Mouse (Mus musculus) CH12.LX (cell line): Measurements from ENCODE around the gene Dennd1a. TPM values are rescaled to one million over a fixed set of nuclear protein-coding genes. Genes with fewer than 3 reads are reported as not detected.

Experiments
- DNase-seq: peaks from one replicate; pipeline ENCODE4 v3.0.0-alpha.2; 2013; ENCODE audit errors: extremely low read depth
- H3K27ac ChIP-seq: 2 replicates; pipeline ENCODE4 v1.5.1; 2012; ENCODE audit warnings: low read depth, mild to moderate bottlenecking, control low read depth, moderate library complexity; ENCODE audit not compliant: insufficient read depth
- H3K27me3 ChIP-seq: replicated peaks from 2 replicates; pipeline ENCODE3; 2012; ENCODE audit warnings: inconsistent platforms
- H3K36me3 ChIP-seq, 2 experiments: replicated peaks in 1 of 2; 2 replicates each; pipeline versions ENCODE3 to v1.6.1; 2012; ENCODE audit warnings: inconsistent platforms in 1 of 2, low read length in 1 of 2, mild to moderate bottlenecking in 1 of 2, mixed read lengths in 1 of 2, moderate library complexity in 1 of 2; ENCODE audit not compliant: control insufficient read depth in 1 of 2, insufficient read depth in 1 of 2
- H3K4me1 ChIP-seq, 2 experiments: 2 replicates each; pipeline ENCODE4 v1.6.1; 2012; ENCODE audit warnings: inconsistent platforms in 1 of 2, moderate library complexity in 1 of 2; ENCODE audit not compliant: insufficient read depth in 2 of 2, control insufficient read depth in 1 of 2
- H3K4me2 ChIP-seq: 2 replicates; pipeline ENCODE4 v1.6.1; 2012; ENCODE audit warnings: low read depth, mild to moderate bottlenecking, control low read depth; ENCODE audit not compliant: poor library complexity, insufficient read depth, severe bottlenecking
- H3K4me3 ChIP-seq, 3 experiments: fragments of 150-350 bp in 1 of 3; sonication (generic) in 1 of 3; replicated peaks in 1 of 3; 2 replicates each; pipeline versions ENCODE3 to v1.5.1; 2011 to 2012; ENCODE audit warnings: low read depth in 2 of 3, low read length in 2 of 3, mild to moderate bottlenecking in 2 of 3, moderate library complexity in 2 of 3, control low read depth in 1 of 3, improper control_type of control experiment in 1 of 3, inconsistent platforms in 1 of 3, mixed read lengths in 1 of 3; ENCODE audit not compliant: poor library complexity in 1 of 3
- H3K79me2 ChIP-seq: replicated peaks from 2 replicates; pipeline ENCODE4 v1.6.1; 2012; ENCODE audit warnings: mild to moderate bottlenecking, moderate library complexity; ENCODE audit not compliant: control insufficient read depth, poor library complexity, insufficient read depth, severe bottlenecking; ENCODE audit errors: extremely low read depth
- H3K9ac ChIP-seq: 2 replicates; pipeline ENCODE4 v1.6.1; 2012; ENCODE audit warnings: low read depth, mild to moderate bottlenecking, control low read depth, moderate library complexity; ENCODE audit not compliant: insufficient read depth
- H3K9me3 ChIP-seq: replicated peaks from 2 replicates; pipeline ENCODE3; 2012; ENCODE audit warnings: low read length, inconsistent platforms, mixed read lengths
- BHLHE40 ChIP-seq: IDR thresholded peaks from 2 replicates; pipeline ENCODE4 v1.6.1; 2011; ENCODE audit warnings: mild to moderate bottlenecking, low read depth, low read length, improper control_type of control experiment
- CHD2 ChIP-seq: IDR thresholded peaks from 2 replicates; pipeline ENCODE4 v1.6.1; 2011; ENCODE audit warnings: low read length, improper control_type of control experiment
- CTCF ChIP-seq, 2 experiments: IDR thresholded peaks in 1 of 2; conservative IDR thresholded peaks in 1 of 2; 2 replicates each; pipeline ENCODE4 v1.5.1; 2011 to 2012; ENCODE audit warnings: low read depth in 2 of 2, low read length in 2 of 2, improper control_type of control experiment in 1 of 2, inconsistent platforms in 1 of 2, mild to moderate bottlenecking in 1 of 2, moderate library complexity in 1 of 2
- E2F4 ChIP-seq: IDR thresholded peaks from 2 replicates; pipeline ENCODE4 v1.6.1; 2011; ENCODE audit warnings: low read depth, low read length, improper control_type of control experiment; ENCODE audit not compliant: insufficient replicate concordance
- ELF1 ChIP-seq: IDR thresholded peaks from 2 replicates; pipeline ENCODE4 v1.6.1; 2014; ENCODE audit warnings: low read depth, mild to moderate bottlenecking, inconsistent platforms, low read length, improper control_type of control experiment
- EP300 ChIP-seq: IDR thresholded peaks from 2 replicates; pipeline ENCODE4 v1.6.1; 2011; ENCODE audit warnings: low read length, improper control_type of control experiment
- ETS1 ChIP-seq: conservative IDR thresholded peaks from 2 replicates; pipeline ENCODE4 v1.6.1; 2012; ENCODE audit warnings: low read depth, mild to moderate bottlenecking, inconsistent platforms, low read length, improper control_type of control experiment, moderate library complexity
- IRF4 ChIP-seq: IDR thresholded peaks from 2 replicates; pipeline ENCODE4 v1.6.1; 2014; ENCODE audit warnings: low read depth, mild to moderate bottlenecking, inconsistent platforms, low read length, improper control_type of control experiment
- JUN ChIP-seq: IDR thresholded peaks from 2 replicates; pipeline ENCODE4 v1.6.1; 2011; ENCODE audit warnings: low read depth, mild to moderate bottlenecking, low read length, improper control_type of control experiment, moderate library complexity; ENCODE audit not compliant: insufficient read depth
- KAT2A ChIP-seq: IDR thresholded peaks from 2 replicates; pipeline ENCODE4 v1.6.1; 2012; ENCODE audit warnings: low read length, improper control_type of control experiment, inconsistent platforms; ENCODE audit not compliant: insufficient replicate concordance
- MAFK ChIP-seq: IDR thresholded peaks from 2 replicates; pipeline ENCODE4 v1.6.1; 2011; ENCODE audit warnings: low read length, improper control_type of control experiment; ENCODE audit not compliant: insufficient replicate concordance
- MAZ ChIP-seq: IDR thresholded peaks from 2 replicates; pipeline ENCODE4 v1.6.1; 2012; ENCODE audit warnings: low read depth, mild to moderate bottlenecking, inconsistent platforms, low read length, improper control_type of control experiment, moderate library complexity
- MEF2A ChIP-seq: IDR thresholded peaks from 2 replicates; pipeline ENCODE4 v1.6.1; 2014; ENCODE audit warnings: low read depth, mild to moderate bottlenecking, inconsistent platforms, low read length, improper control_type of control experiment, borderline replicate concordance
- MXI1 ChIP-seq: IDR thresholded peaks from 2 replicates; pipeline ENCODE4 v1.6.1; 2011; ENCODE audit warnings: mild to moderate bottlenecking, low read depth, low read length, improper control_type of control experiment
- MYC ChIP-seq: IDR thresholded peaks from 2 replicates; pipeline ENCODE4 v1.6.1; 2011; ENCODE audit warnings: low read depth, mild to moderate bottlenecking, improper control_type of control experiment, low read length
- NELFE ChIP-seq: IDR thresholded peaks from 2 replicates; pipeline ENCODE4 v1.6.1; 2011; ENCODE audit warnings: low read depth, low read length, improper control_type of control experiment
- NRF1 ChIP-seq: IDR thresholded peaks from 2 replicates; pipeline ENCODE4 v1.6.1; 2014; ENCODE audit warnings: low read depth, mild to moderate bottlenecking, inconsistent platforms, low read length, improper control_type of control experiment, moderate library complexity
- PAX5 ChIP-seq: IDR thresholded peaks from 2 replicates; pipeline ENCODE4 v1.6.1; 2012; ENCODE audit warnings: low read length, inconsistent platforms, mixed read lengths
- POLR2A ChIP-seq: IDR thresholded peaks from 2 replicates; pipeline ENCODE4 v1.6.1; 2011; ENCODE audit warnings: low read depth, mild to moderate bottlenecking, improper control_type of control experiment, low read length
- POLR2AphosphoS2 ChIP-seq: IDR thresholded peaks from 2 replicates; pipeline ENCODE4 v1.6.1; 2011; ENCODE audit warnings: low read depth, low read length, improper control_type of control experiment
- RCOR1 ChIP-seq: conservative IDR thresholded peaks from 2 replicates; pipeline ENCODE4 v1.6.1; 2012; ENCODE audit warnings: low read depth, mild to moderate bottlenecking, inconsistent platforms, low read length, improper control_type of control experiment
- SMC3 ChIP-seq: IDR thresholded peaks from 2 replicates; pipeline ENCODE4 v1.6.1; 2011; ENCODE audit warnings: low read depth, low read length, improper control_type of control experiment
- TBP ChIP-seq: conservative IDR thresholded peaks from 2 replicates; pipeline ENCODE4 v1.6.1; 2011; ENCODE audit warnings: low read depth, low read length, improper control_type of control experiment
- ZC3H11A ChIP-seq: IDR thresholded peaks from 2 replicates; pipeline ENCODE4 v1.6.1; 2012; ENCODE audit warnings: low read depth, mild to moderate bottlenecking, inconsistent platforms, low read length, improper control_type of control experiment
- ZKSCAN1 ChIP-seq: IDR thresholded peaks from 2 replicates; pipeline ENCODE4 v1.6.1; 2012; ENCODE audit warnings: low read depth, inconsistent platforms, low read length, improper control_type of control experiment, borderline replicate concordance
- ZNF384 ChIP-seq: IDR thresholded peaks from 2 replicates; pipeline ENCODE4 v1.6.1; 2012; ENCODE audit warnings: low read depth, low read length, improper control_type of control experiment, inconsistent platforms
- dilution Hi-C: fragments of 300-500 bp; cut with MboI; formaldehyde crosslinking; loops from 2 replicates; pipeline ENCODE4 v1.14.3; 2020; ENCODE audit warnings: low sequenced_read_pairs; ENCODE audit not compliant: extremely low pct_unique_long_range_greater_than_20kb, extremely low pct_ligation_motif_present
- in situ Hi-C: fragments of 300-500 bp; cut with MboI; formaldehyde crosslinking; loops from 3 replicates; pipeline ENCODE4 v1.14.3; 2019; ENCODE audit warnings: low sequenced_read_pairs, low pct_ligation_motif_present, low pct_unique_long_range_greater_than_20kb, mixed read lengths
- polyA plus RNA-seq: library from polyadenylated mRNA; unstranded; fragments of >175 nt; gene quantifications from 2 replicates; pipeline ENCODE4 v1.2.1, GENCODE M21; 2012; ENCODE audit warnings: low read depth; ENCODE audit not compliant: insufficient read length
- total RNA-seq, 2 experiments: library from RNA; depleted of rRNA; stranded (reverse); fragments of 300-350 nt in 1 of 2; fragments of >200 nt in 1 of 2; gene quantifications; 2 replicates each; pipeline ENCODE4 v1.2.3; 2012 to 2014

The Dennd1a gene
- total and polyA plus RNA-seq, 3 experiments, result 2.7 to 7.3 (median 4.3) TPM

DNA sequence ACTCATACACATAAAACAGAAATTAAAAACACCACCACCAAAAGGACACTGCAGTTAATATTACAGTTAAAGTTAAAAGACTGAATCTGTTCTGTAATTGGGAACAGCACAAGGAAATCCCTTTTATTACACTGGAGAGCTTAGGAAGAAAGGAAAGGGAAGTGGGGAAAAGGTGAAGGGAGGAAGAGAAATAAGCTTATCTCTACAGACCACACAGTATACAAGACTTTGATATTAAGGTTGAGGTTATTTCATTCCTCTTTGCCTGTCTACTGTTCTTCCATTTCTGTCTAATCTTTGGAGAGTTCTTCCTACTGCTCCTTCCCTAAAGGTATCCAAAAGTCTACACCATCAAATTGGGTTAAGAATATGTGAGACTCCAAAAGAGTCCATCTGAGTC, 28.1 kb downstream of the Dennd1a start:
- H3K9ac ChIP-seq, result no peak overlapping the region
- H3K36me3 ChIP-seq, result no peaks in the 10 kb centered on the region
- no peak for DNase-seq
- no peak overlapping the region for H3K27ac ChIP-seq
- no peaks in the 10 kb centered on the region for H3K27me3 ChIP-seq
- H3K4me1 ChIP-seq, result no peaks in the 10 kb centered on the region
- no peaks in the 10 kb centered on the region for H3K9me3 ChIP-seq
- in situ Hi-C loops (no loop called here), dilution Hi-C loops (no loop called here)
- H3K4me3 ChIP-seq, result no peak overlapping the region
- no peak overlapping the region for H3K4me2 ChIP-seq
- H3K79me2 ChIP-seq, result no peaks in the 10 kb centered on the region
- no peak for TF ChIP-seq MAFK
- TF ChIP-seq, all 38 proteins: peak for 0

GRCm38 (mm10) chr2:38237616-38238015, 49.6 kb downstream of the Dennd1a start:
- in situ Hi-C loops (no loop called here), dilution Hi-C loops (no loop called here)
- Histone ChIP-seq H3K4me2 (no peak overlapping the region), H3K4me1 (no peaks in the 10 kb centered on the region), H3K9ac (no peak overlapping the region), H3K27ac (no peak overlapping the region), H3K36me3 (peaks cover 0 to 2% of the 10 kb centered on the region in 2 experiments), H3K9me3 (no peaks in the 10 kb centered on the region), H3K4me3 (no peak overlapping the region)
- DNase-seq, result no peak
- TF ChIP-seq KAT2A (no peak), SMC3 (no peak), MXI1 (no peak), NELFE (no peak), JUN (no peak), CHD2 (no peak), POLR2A (no peak), MEF2A (no peak), EP300 (no peak), MYC (no peak), MAFK (no peak), ZKSCAN1 (no peak), IRF4 (no peak), MAZ (no peak), CTCF (conservative IDR thresholded peaks at IDR 0.05 in 1 of 2, IDR thresholded peaks at IDR 0.05 in 1 of 2; ENCODE audit: low read depth in 2 of 2, low read length in 2 of 2) (no peak)
- TF ChIP-seq, all 38 proteins: peak for 0
- no peaks in the 10 kb centered on the region for H3K79me2 ChIP-seq
- no peaks in the 10 kb centered on the region for H3K27me3 ChIP-seq

DNA sequence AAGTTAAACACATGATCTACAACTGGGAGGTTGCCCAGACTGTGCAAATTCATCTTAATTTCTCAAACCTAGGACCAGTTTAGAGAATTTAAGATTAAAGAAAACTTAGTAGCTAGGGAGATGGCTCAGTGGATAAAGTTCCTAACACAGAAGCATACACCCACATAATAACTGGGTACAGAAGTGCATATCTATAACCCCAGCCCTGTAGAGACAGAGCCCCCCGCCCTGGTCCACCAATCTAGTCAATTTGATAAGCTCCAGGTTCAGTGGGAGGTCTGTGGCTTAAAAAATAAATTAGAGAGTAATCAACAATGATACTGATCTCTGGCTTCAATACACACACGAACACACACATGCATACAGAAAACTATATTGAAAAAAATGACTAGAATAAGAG, 51.6 kb downstream of the Dennd1a start:
- in situ Hi-C loops, result no loop called here
- H3K4me3 ChIP-seq, result no peak overlapping the region
- H3K27me3 ChIP-seq, result no peaks in the 10 kb centered on the region
- no peaks in the 10 kb centered on the region for H3K4me1 ChIP-seq
- H3K36me3 ChIP-seq, result no peaks in the 10 kb centered on the region
- dilution Hi-C loops, result no loop called here
- H3K4me2 ChIP-seq, result no peak overlapping the region
- DNase-seq, result no peak
- H3K9me3 ChIP-seq, result no peaks in the 10 kb centered on the region
- TF ChIP-seq PAX5 (no peak), BHLHE40 (no peak), MAFK (no peak), JUN (no peak), TBP (no peak), EP300 (no peak), POLR2AphosphoS2 (no peak), RCOR1 (no peak), SMC3 (no peak), ELF1 (no peak), ETS1 (no peak), MAZ (no peak), ZNF384 (no peak), E2F4 (no peak), KAT2A (no peak), ZC3H11A (no peak), NRF1 (no peak)
- no peaks in the 10 kb centered on the region for H3K79me2 ChIP-seq
- H3K27ac ChIP-seq, result no peak overlapping the region
- no peak overlapping the region for H3K9ac ChIP-seq
